Mouse (Mus musculus): ENCODE results near the gene Olfr987. TPM values are rescaled to one million over a fixed set of nuclear protein-coding genes. Genes with fewer than 3 reads are reported as not detected.

Gene Olfr987
- total and polyA plus RNA-seq, 2 experiments from 2014 or later = not detected

DNA sequence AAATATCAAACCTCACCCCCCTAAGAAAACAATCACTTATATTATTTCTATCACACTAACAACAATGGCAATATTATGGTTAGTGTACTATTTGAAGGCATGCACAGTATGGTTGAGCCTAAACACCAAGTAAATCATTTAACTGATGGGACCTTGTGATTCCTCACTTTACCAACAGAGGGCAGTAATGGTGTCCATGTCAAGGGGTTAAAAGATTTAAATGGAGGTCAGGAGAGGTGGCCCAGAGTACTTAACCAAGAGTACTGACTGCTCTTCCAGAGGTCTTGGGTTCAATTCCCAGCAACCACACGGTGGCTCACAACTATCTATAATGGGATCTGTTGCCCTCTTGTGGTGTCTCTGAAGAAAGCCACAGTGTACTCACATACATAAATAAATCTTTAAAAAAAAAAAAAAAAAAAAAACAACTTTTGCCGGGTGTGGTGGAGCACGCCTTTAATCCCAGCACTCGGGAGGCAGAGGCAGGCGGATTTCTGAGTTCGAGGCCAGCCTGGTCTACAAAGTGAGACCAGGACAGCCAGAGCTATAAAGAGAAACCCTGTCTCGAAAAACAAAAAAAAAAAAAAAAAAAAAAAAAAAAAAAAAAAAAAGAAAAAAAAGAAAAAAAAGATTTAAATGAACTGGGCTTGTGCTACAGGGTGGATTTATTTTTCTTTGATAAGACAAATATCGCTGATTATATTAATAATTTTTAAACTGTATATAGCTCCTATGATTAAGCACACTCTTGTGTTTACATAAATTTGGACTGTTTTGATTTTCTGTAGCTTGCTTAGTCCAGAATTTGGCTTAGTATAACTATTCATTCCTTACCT lies 55.3 kb downstream of the Olfr987 start:
- peaks cover 5% of the 10 kb centered on the region; the same call in 1 of the 2 replicates for H3K4me1 ChIP-seq (ENCODE audit: control insufficient read depth, insufficient read depth)
- peak overlapping the region; percentile 71 for H3K27ac ChIP-seq (ENCODE audit: low read depth)
- H3K4me2 ChIP-seq (ENCODE audit: low read depth, low read length) = no peak overlapping the region
- H3K9me3 ChIP-seq (replicated peaks; ENCODE audit: control insufficient read depth, low read length) = no peaks in the 10 kb centered on the region
- ATAC-seq (ENCODE audit: insufficient read depth, low read depth) (no peak), DNase-seq (ENCODE audit: low spot score) (no peak)
- no peaks in the 10 kb centered on the region for H3K36me3 ChIP-seq (replicated peaks; ENCODE audit: control insufficient read depth, insufficient read depth, low read length)
- no peak for TF ChIP-seq CTCF (IDR thresholded peaks at IDR 0.05; ENCODE audit: low read depth)
- TF ChIP-seq EP300 (IDR thresholded peaks at IDR 0.05; ENCODE audit: low read depth) = no peak
- no peaks in the 10 kb centered on the region for H3K27me3 ChIP-seq (ENCODE audit: control insufficient read depth, insufficient read depth, low read length)
- 88% methylated on average over 8 of the region's 8 CpGs for WGBS
- no peak overlapping the region for H3K9ac ChIP-seq (replicated peaks; ENCODE audit: low read depth, low read length)
- no peak overlapping the region for H3K4me3 ChIP-seq (ENCODE audit: low read depth, low read length)

- H3K36me3 ChIP-seq (replicated peaks; ENCODE audit: control insufficient read depth, insufficient read depth, low read length) = no peaks in the 10 kb centered on the region
- peaks cover 5% of the 10 kb centered on the region; the same call in 1 of the 2 replicates for H3K4me1 ChIP-seq (ENCODE audit: control insufficient read depth, insufficient read depth)
- no peak overlapping the region for H3K27ac ChIP-seq (ENCODE audit: low read depth)
- no peak overlapping the region for H3K9ac ChIP-seq (replicated peaks; ENCODE audit: low read depth, low read length)
- DNase-seq (ENCODE audit: low spot score) = peak; percentile 73
- no peak overlapping the region for H3K4me3 ChIP-seq (ENCODE audit: low read depth, low read length)
- H3K27me3 ChIP-seq (ENCODE audit: control insufficient read depth, insufficient read depth, low read length) = no peaks in the 10 kb centered on the region
- TF ChIP-seq EP300 (IDR thresholded peaks at IDR 0.05; ENCODE audit: low read depth) (peak; percentile 87), CTCF (IDR thresholded peaks at IDR 0.05; ENCODE audit: low read depth) (no peak)
- H3K9me3 ChIP-seq (replicated peaks; ENCODE audit: control insufficient read depth, low read length) = no peaks in the 10 kb centered on the region
- ATAC-seq (ENCODE audit: insufficient read depth, low read depth) = peak; percentile 91
- 26% methylated on average over 4 of the region's 4 CpGs for WGBS
- no peak overlapping the region for H3K4me2 ChIP-seq (ENCODE audit: low read depth, low read length)
Measured at GRCm38 (mm10) chr2:85281023-85281422, 58.1 kb downstream of the Olfr987 start.

Other genes with a start within 250 kb of the Olfr987 start
- 39.5 and 47.7 TPM in 2 replicates for gene Aplnr, start 203.1 kb downstream of the Olfr987 start, total RNA-seq (2014; rRNA removed; ENCODE audit: low replicate concordance)
- 54.0 and 59.0 TPM in 2 replicates for gene Aplnr, start 203.1 kb downstream of the Olfr987 start, polyA plus RNA-seq (2015; fragmentation: Nextera tagmentation; extraction: Ambion mirVana)
- 0.35 and 0.38 TPM in 2 replicates for gene Lrrc55, start 142.1 kb downstream of the Olfr987 start, total RNA-seq (2014; rRNA removed; ENCODE audit: low replicate concordance)
- 0.40 and 0.52 TPM in 2 replicates for gene Lrrc55, start 142.1 kb downstream of the Olfr987 start, polyA plus RNA-seq (2015; fragmentation: Nextera tagmentation; extraction: Ambion mirVana)
- gene Olfr988, start 23.9 kb upstream of the Olfr987 start, total RNA-seq (2014; rRNA removed; ENCODE audit: low replicate concordance) = not detected in 2 replicates
- gene Olfr988, start 23.9 kb upstream of the Olfr987 start, polyA plus RNA-seq (2015; fragmentation: Nextera tagmentation; extraction: Ambion mirVana) = not detected in 2 replicates
- gene Olfr992, start 70.2 kb upstream of the Olfr987 start, total RNA-seq (2014; rRNA removed; ENCODE audit: low replicate concordance) = not detected in 2 replicates
- gene Olfr992, start 70.2 kb upstream of the Olfr987 start, polyA plus RNA-seq (2015; fragmentation: Nextera tagmentation; extraction: Ambion mirVana) = not detected in 2 replicates
- gene Olfr993, start 75.6 kb upstream of the Olfr987 start, total RNA-seq (2014; rRNA removed; ENCODE audit: low replicate concordance) = not detected in 2 replicates
- not detected in 2 replicates for gene Olfr993, start 75.6 kb upstream of the Olfr987 start, polyA plus RNA-seq (2015; fragmentation: Nextera tagmentation; extraction: Ambion mirVana)
- gene Olfr994, start 97.1 kb upstream of the Olfr987 start, total RNA-seq (2014; rRNA removed; ENCODE audit: low replicate concordance) = not detected in 2 replicates
- gene Olfr994, start 97.1 kb upstream of the Olfr987 start, polyA plus RNA-seq (2015; fragmentation: Nextera tagmentation; extraction: Ambion mirVana) = not detected in 2 replicates
- gene Olfr995, start 104.3 kb upstream of the Olfr987 start, total RNA-seq (2014; rRNA removed; ENCODE audit: low replicate concordance) = not detected in 2 replicates
- not detected in 2 replicates for gene Olfr995, start 104.3 kb upstream of the Olfr987 start, polyA plus RNA-seq (2015; fragmentation: Nextera tagmentation; extraction: Ambion mirVana)
- gene 4833423E24Rik, start 179.7 kb upstream of the Olfr987 start, total RNA-seq (2014; rRNA removed; ENCODE audit: low replicate concordance) = not detected in 2 replicates
- not detected in 2 replicates for gene 4833423E24Rik, start 179.7 kb upstream of the Olfr987 start, polyA plus RNA-seq (2015; fragmentation: Nextera tagmentation; extraction: Ambion mirVana)
- not detected in 2 replicates for gene Olfr996, start 239.9 kb upstream of the Olfr987 start, total RNA-seq (2014; rRNA removed; ENCODE audit: low replicate concordance)
- not detected in 2 replicates for gene Olfr996, start 239.9 kb upstream of the Olfr987 start, polyA plus RNA-seq (2015; fragmentation: Nextera tagmentation; extraction: Ambion mirVana)
- gene Olfr998, start 249.6 kb upstream of the Olfr987 start, total RNA-seq (2014; rRNA removed; ENCODE audit: low replicate concordance) = not detected in 2 replicates
- gene Olfr998, start 249.6 kb upstream of the Olfr987 start, polyA plus RNA-seq (2015; fragmentation: Nextera tagmentation; extraction: Ambion mirVana) = not detected in 2 replicates

Measured in heart, postnatal 0 days (tissue).